Mouse (Mus musculus) liver, postnatal 0 days (tissue): ENCODE results near the gene Zfp1.

Experiments
- CTCF ChIP-seq: sonication (generic); IDR thresholded peaks from 2 replicates; pipeline ENCODE4 v1.5.1; 2016; ENCODE audit warnings: antibody characterized with exemption, low read depth
- EP300 ChIP-seq: IDR thresholded peaks from 2 replicates; pipeline ENCODE4 v1.6.1; 2016; ENCODE audit warnings: antibody characterized with exemption, low read depth, mild to moderate bottlenecking

GRCm38 (mm10) chr8:111617812-111618211 is 25.4 kb upstream of the Zfp1 start:
- TF ChIP-seq EP300 = no peak
- TF ChIP-seq CTCF = no peak
